Mouse (Mus musculus) heart, postnatal 0 days (tissue): ENCODE measurements at regions not wholly inside any gene's neighbourhood (a gene's known extent, or its start where the extent isn't known, plus 50 kb on each side); places are given as distances from the start of the nearest gene placed in this dataset.

Source experiments
- CTCF ChIP-seq: IDR thresholded peaks from 2 replicates; pipeline ENCODE4 v1.5.1; 2016; ENCODE audit warnings: antibody characterized with exemption, control low read depth, low read depth
- EP300 ChIP-seq: IDR thresholded peaks from 2 replicates; pipeline ENCODE4 v1.6.1; 2016; ENCODE audit warnings: antibody characterized with exemption, low read depth

DNA sequence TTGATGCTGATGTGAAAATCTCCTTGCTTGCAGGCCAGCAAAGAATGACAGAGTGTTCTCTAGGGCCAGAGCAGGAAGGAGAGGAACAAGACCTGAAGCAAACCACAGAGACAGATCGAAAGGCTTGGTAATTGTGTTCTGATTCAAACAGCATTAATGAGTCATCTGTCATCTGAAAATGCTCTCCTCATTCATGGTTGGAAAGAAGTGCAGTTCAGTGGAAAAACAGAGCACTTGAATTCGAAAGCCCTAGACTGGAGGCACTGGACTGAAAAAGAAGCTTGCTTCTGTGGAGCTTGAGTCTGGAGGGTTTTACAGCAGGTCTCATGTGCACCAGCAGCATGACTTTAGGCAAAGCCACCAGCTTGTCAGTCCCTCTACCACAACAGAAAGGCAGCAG lies 374.3 kb upstream of the B430305J03Rik start:
- TF ChIP-seq CTCF (no peak), EP300 (no peak)
